Mouse (Mus musculus): ENCODE results near the gene Gm17622.

The Gm17622 gene

GRCm38 (mm10) chr13:96511262-96511661 lies 20.7 kb downstream of the Gm17622 start:
- DNase-seq (ENCODE audit: low spot score in 2 of 2): peak in 1 of 2 experiments; percentile 7

GRCm38 (mm10) chr13:96511893-96512292 lies 21.4 kb downstream of the Gm17622 start:
- DNase-seq (ENCODE audit: low spot score in 2 of 2): peak; percentile 36 to 37

- no peak for DNase-seq (ENCODE audit: low spot score in 2 of 2)
Measured at GRCm38 (mm10) chr13:96514154-96514942, 23.8 kb downstream of the Gm17622 start.

- no peak for DNase-seq (ENCODE audit: low spot score in 2 of 2)
Measured at GRCm38 (mm10) chr13:96516249-96516648, 25.7 kb downstream of the Gm17622 start.

- no peak for DNase-seq (ENCODE audit: low spot score in 2 of 2)
Measured at GRCm38 (mm10) chr13:96517335-96517734, 26.8 kb downstream of the Gm17622 start.

GRCm38 (mm10) chr13:96521294-96521693 lies 30.8 kb downstream of the Gm17622 start:
- no peak for DNase-seq (ENCODE audit: low spot score in 2 of 2)

- DNase-seq (ENCODE audit: low spot score in 2 of 2): no peak
Measured at GRCm38 (mm10) chr13:96527022-96527421, 36.5 kb downstream of the Gm17622 start.

- DNase-seq (ENCODE audit: low spot score in 2 of 2): no peak
Measured at GRCm38 (mm10) chr13:96527856-96528255, 37.3 kb downstream of the Gm17622 start.

GRCm38 (mm10) chr13:96528776-96529175 lies 38.2 kb downstream of the Gm17622 start:
- no peak for DNase-seq (ENCODE audit: low spot score in 2 of 2)

GRCm38 (mm10) chr13:96529542-96529941 lies 39.0 kb downstream of the Gm17622 start:
- no peak for DNase-seq (ENCODE audit: low spot score in 2 of 2)

GRCm38 (mm10) chr13:96530064-96530463 lies 39.5 kb downstream of the Gm17622 start:
- DNase-seq (ENCODE audit: low spot score in 2 of 2): no peak

GRCm38 (mm10) chr13:96532176-96532575 lies 41.6 kb downstream of the Gm17622 start:
- DNase-seq (ENCODE audit: low spot score in 2 of 2): no peak

- DNase-seq (ENCODE audit: low spot score in 2 of 2): no peak
Measured at GRCm38 (mm10) chr13:96533742-96534141, 43.2 kb downstream of the Gm17622 start.

GRCm38 (mm10) chr13:96536821-96537572 lies 46.5 kb downstream of the Gm17622 start:
- DNase-seq (ENCODE audit: low spot score in 2 of 2): no peak

GRCm38 (mm10) chr13:96538103-96538502 lies 47.6 kb downstream of the Gm17622 start:
- no peak for DNase-seq (ENCODE audit: low spot score in 2 of 2)

All from heart, adult 9 months (tissue).